Mouse (Mus musculus): ENCODE measurements around the gene Adgrg7. TPM values are rescaled to one million over a fixed set of nuclear protein-coding genes. Genes with fewer than 3 reads are reported as not detected.
A peak's percentile ranks its signal among the peaks of the same experiment; 100 is the strongest.

Gene Adgrg7
- total RNA-seq, 1 experiment: not detected

- Histone ChIP-seq H3K9me3 (ENCODE audit: control insufficient read depth, insufficient read depth, low read depth, low read length) (no peaks in the 10 kb centered on the region), H3K36me3 (ENCODE audit: control insufficient read depth, insufficient read depth, low read length, poor library complexity, severe bottlenecking) (no peaks in the 10 kb centered on the region), H3K9ac (ENCODE audit: insufficient read depth, low read depth, low read length, poor library complexity, severe bottlenecking) (no peak overlapping the region), H3K27ac (ENCODE audit: insufficient read depth, low read depth, low read length, poor library complexity, severe bottlenecking) (no peak overlapping the region), H3K4me3 (ENCODE audit: insufficient read depth in 1 of 2, low read depth in 1 of 2, low read length in 2 of 2, poor library complexity in 1 of 2, severe bottlenecking in 1 of 2) (no peak overlapping the region), H3K4me1 (ENCODE audit: control insufficient read depth in 2 of 2, insufficient read depth in 2 of 2, low read length in 2 of 2, poor library complexity in 1 of 2) (no peaks in the 10 kb centered on the region)
- DNase-seq (ENCODE audit: low read depth, low spot score): peak; percentile 40
- in situ Hi-C loops (cut with MboI; ENCODE audit: low sequenced_read_pairs in 2 of 2, unreplicated experiment in 2 of 2): loop anchor here (5.0 to 10.0 kb wide), 3 partner anchors 143 to 323 kb away; no protein-coding TSS in a partner anchor
- TF ChIP-seq ZC3H11A (IDR thresholded peaks at IDR 0.05; ENCODE audit: borderline replicate concordance, low read depth, low read length): peak; percentile 98
- no peak for TF ChIP-seq HCFC1 (IDR thresholded peaks at IDR 0.05; ENCODE audit: borderline replicate concordance, insufficient read depth, low read length)
These were observed 24.2 kb downstream of the Adgrg7 start for GRCm38 (mm10) chr16:56771163-56772105.

GRCm38 (mm10) chr16:56729060-56729459 is 66.6 kb downstream of the Adgrg7 start:
- in situ Hi-C loops (cut with MboI; ENCODE audit: low sequenced_read_pairs in 2 of 2, unreplicated experiment in 2 of 2): no loop called here
- no peak for DNase-seq (ENCODE audit: low read depth, low spot score)
- TF ChIP-seq HCFC1 (IDR thresholded peaks at IDR 0.05; ENCODE audit: borderline replicate concordance, insufficient read depth, low read length) (no peak), MAFK (IDR thresholded peaks at IDR 0.05; ENCODE audit: insufficient read depth, low read depth, low read length) (no peak), ZNF384 (IDR thresholded peaks at IDR 0.05; ENCODE audit: low read depth, low read length) (no peak), CHD2 (IDR thresholded peaks at IDR 0.05; ENCODE audit: low read depth, low read length) (no peak), ZC3H11A (IDR thresholded peaks at IDR 0.05; ENCODE audit: borderline replicate concordance, low read depth, low read length) (no peak)
- no peak overlapping the region for H3K27ac ChIP-seq (ENCODE audit: insufficient read depth, low read depth, low read length, poor library complexity, severe bottlenecking)
- H3K36me3 ChIP-seq (ENCODE audit: control insufficient read depth, insufficient read depth, low read length, poor library complexity, severe bottlenecking): no peaks in the 10 kb centered on the region
- H3K4me1 ChIP-seq (ENCODE audit: control insufficient read depth in 2 of 2, insufficient read depth in 2 of 2, low read length in 2 of 2, poor library complexity in 1 of 2): no peaks in the 10 kb centered on the region
- no peaks in the 10 kb centered on the region for H3K9me3 ChIP-seq (ENCODE audit: control insufficient read depth, insufficient read depth, low read depth, low read length)
- H3K4me3 ChIP-seq (ENCODE audit: insufficient read depth in 1 of 2, low read depth in 1 of 2, low read length in 2 of 2, poor library complexity in 1 of 2, severe bottlenecking in 1 of 2): no peak overlapping the region
- H3K9ac ChIP-seq (ENCODE audit: insufficient read depth, low read depth, low read length, poor library complexity, severe bottlenecking): no peak overlapping the region

- Histone ChIP-seq H3K4me1 (ENCODE audit: control insufficient read depth in 2 of 2, insufficient read depth in 2 of 2, low read length in 2 of 2, poor library complexity in 1 of 2) (no peaks in the 10 kb centered on the region), H3K9me3 (ENCODE audit: control insufficient read depth, insufficient read depth, low read depth, low read length) (no peaks in the 10 kb centered on the region), H3K36me3 (ENCODE audit: control insufficient read depth, insufficient read depth, low read length, poor library complexity, severe bottlenecking) (no peaks in the 10 kb centered on the region), H3K9ac (ENCODE audit: insufficient read depth, low read depth, low read length, poor library complexity, severe bottlenecking) (no peak overlapping the region), H3K4me3 (ENCODE audit: insufficient read depth in 1 of 2, low read depth in 1 of 2, low read length in 2 of 2, poor library complexity in 1 of 2, severe bottlenecking in 1 of 2) (no peak overlapping the region), H3K27ac (ENCODE audit: insufficient read depth, low read depth, low read length, poor library complexity, severe bottlenecking) (no peak overlapping the region)
- TF ChIP-seq MAFK (IDR thresholded peaks at IDR 0.05; ENCODE audit: insufficient read depth, low read depth, low read length) (no peak), ZNF384 (IDR thresholded peaks at IDR 0.05; ENCODE audit: low read depth, low read length) (no peak), ZC3H11A (IDR thresholded peaks at IDR 0.05; ENCODE audit: borderline replicate concordance, low read depth, low read length) (no peak)
- in situ Hi-C loops (cut with MboI; ENCODE audit: low sequenced_read_pairs in 2 of 2, unreplicated experiment in 2 of 2): no loop called here
- no peak for DNase-seq (ENCODE audit: low read depth, low spot score)
These were observed 70.7 kb downstream of the Adgrg7 start for GRCm38 (mm10) chr16:56724927-56725326.

- no peaks in the 10 kb centered on the region for H3K4me1 ChIP-seq (ENCODE audit: control insufficient read depth in 2 of 2, insufficient read depth in 2 of 2, low read length in 2 of 2, poor library complexity in 1 of 2)
- no peak overlapping the region for H3K27ac ChIP-seq (ENCODE audit: insufficient read depth, low read depth, low read length, poor library complexity, severe bottlenecking)
- TF ChIP-seq ZNF384 (IDR thresholded peaks at IDR 0.05; ENCODE audit: low read depth, low read length) (no peak), HCFC1 (IDR thresholded peaks at IDR 0.05; ENCODE audit: borderline replicate concordance, insufficient read depth, low read length) (no peak), ZC3H11A (IDR thresholded peaks at IDR 0.05; ENCODE audit: borderline replicate concordance, low read depth, low read length) (no peak), CHD2 (IDR thresholded peaks at IDR 0.05; ENCODE audit: low read depth, low read length) (no peak)
- H3K36me3 ChIP-seq (ENCODE audit: control insufficient read depth, insufficient read depth, low read length, poor library complexity, severe bottlenecking): no peaks in the 10 kb centered on the region
- H3K4me3 ChIP-seq (ENCODE audit: insufficient read depth in 1 of 2, low read depth in 1 of 2, low read length in 2 of 2, poor library complexity in 1 of 2, severe bottlenecking in 1 of 2): no peak overlapping the region
- in situ Hi-C loops (cut with MboI; ENCODE audit: low sequenced_read_pairs in 2 of 2, unreplicated experiment in 2 of 2): no loop called here
- H3K9ac ChIP-seq (ENCODE audit: insufficient read depth, low read depth, low read length, poor library complexity, severe bottlenecking): no peak overlapping the region
- H3K9me3 ChIP-seq (ENCODE audit: control insufficient read depth, insufficient read depth, low read depth, low read length): no peaks in the 10 kb centered on the region
- no peak for DNase-seq (ENCODE audit: low read depth, low spot score)
These were observed 73.3 kb downstream of the Adgrg7 start for GRCm38 (mm10) chr16:56722357-56722756.

Data from ES-E14 (cell line).